Mouse (Mus musculus) ovary, postnatal 10 days (tissue): ENCODE results near the gene Micall1.

Experiments
- DNase-seq: peaks from one replicate; pipeline ENCODE4 v3.0.0; 2022; ENCODE audit warnings: low spot score

Micall1 gene

GRCm38 (mm10) chr15:79097135-79097534, 11.6 kb upstream of the Micall1 start:
- no peak for DNase-seq

GRCm38 (mm10) chr15:79097611-79098025, 11.1 kb upstream of the Micall1 start:
- no peak for DNase-seq

GRCm38 (mm10) chr15:79098220-79098619, 10.5 kb upstream of the Micall1 start:
- no peak for DNase-seq

- DNase-seq = no peak
These were observed 9.8 kb upstream of the Micall1 start for GRCm38 (mm10) chr15:79098868-79099267.

GRCm38 (mm10) chr15:79099456-79099855, 9.2 kb upstream of the Micall1 start:
- DNase-seq = no peak

- DNase-seq = no peak
These were observed 8.3 kb upstream of the Micall1 start for GRCm38 (mm10) chr15:79100391-79100790.

GRCm38 (mm10) chr15:79101531-79101930, 7.2 kb upstream of the Micall1 start:
- no peak for DNase-seq

- DNase-seq = no peak
These were observed 5.4 kb upstream of the Micall1 start for GRCm38 (mm10) chr15:79103264-79103663.

GRCm38 (mm10) chr15:79105804-79106203, 2.9 kb upstream of the Micall1 start:
- no peak for DNase-seq

GRCm38 (mm10) chr15:79107966-79108365, 732 bp upstream of the Micall1 start:
- no peak for DNase-seq

- no peak for DNase-seq
These were observed 730 bp downstream of the Micall1 start for GRCm38 (mm10) chr15:79109321-79109934.

- DNase-seq = no peak
These were observed 1.3 kb downstream of the Micall1 start for GRCm38 (mm10) chr15:79110031-79110430.

GRCm38 (mm10) chr15:79110528-79110927, 1.8 kb downstream of the Micall1 start:
- DNase-seq = no peak

GRCm38 (mm10) chr15:79111774-79112173, 3.1 kb downstream of the Micall1 start:
- no peak for DNase-seq

- no peak for DNase-seq
These were observed 6.6 kb downstream of the Micall1 start for GRCm38 (mm10) chr15:79115276-79115675.

- no peak for DNase-seq
These were observed 10.8 kb downstream of the Micall1 start for GRCm38 (mm10) chr15:79119491-79119890.

GRCm38 (mm10) chr15:79122119-79122518, 13.4 kb downstream of the Micall1 start:
- DNase-seq = no peak

- DNase-seq = no peak
These were observed 13.8 kb downstream of the Micall1 start for GRCm38 (mm10) chr15:79122546-79122945.

- no peak for DNase-seq
These were observed 15.1 kb downstream of the Micall1 start for GRCm38 (mm10) chr15:79123751-79124150.

GRCm38 (mm10) chr15:79124331-79124875, 15.7 kb downstream of the Micall1 start:
- DNase-seq = no peak

GRCm38 (mm10) chr15:79126217-79126932, 17.7 kb downstream of the Micall1 start:
- DNase-seq = no peak

- no peak for DNase-seq
These were observed 18.4 kb downstream of the Micall1 start for GRCm38 (mm10) chr15:79127101-79127500.

GRCm38 (mm10) chr15:79128208-79128607, 19.5 kb downstream of the Micall1 start:
- no peak for DNase-seq
